Mouse (Mus musculus): ENCODE measurements around the gene Pth2.

- TF ChIP-seq CTCF (IDR thresholded peaks at IDR 0.05; ENCODE audit: low read depth) (no peak), EP300 (optimal IDR thresholded peaks at IDR 0.05) (no peak)
Measured at GRCm38 (mm10) chr7:45163735-45164490, 16.9 kb upstream of the Pth2 start, which contains the start of gene Slc17a7.
